Mouse (Mus musculus): ENCODE results near the gene Larp4.

The Larp4 gene

DNA sequence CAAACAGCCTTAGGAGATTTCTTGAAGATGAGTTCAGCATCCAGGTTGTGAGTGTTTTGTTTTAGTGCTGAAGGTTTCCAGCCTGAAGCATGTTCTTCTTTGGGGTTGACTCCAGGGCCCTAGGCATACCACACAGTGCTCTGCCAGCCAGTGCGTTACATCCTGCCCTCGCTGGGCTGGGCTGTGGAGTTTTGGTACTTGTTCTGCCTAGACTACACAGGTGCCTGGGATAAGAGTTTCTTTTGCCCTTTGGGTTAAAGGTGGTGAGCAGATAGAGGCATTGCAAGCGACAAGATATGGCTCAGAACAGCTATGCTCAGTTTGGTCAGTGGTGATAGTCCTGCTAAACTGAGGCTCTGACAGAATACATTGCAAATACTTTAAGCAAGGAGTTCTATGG lies 88.3 kb downstream of the Larp4 start:
- no peak for DNase-seq (ENCODE audit: low spot score)

DNA sequence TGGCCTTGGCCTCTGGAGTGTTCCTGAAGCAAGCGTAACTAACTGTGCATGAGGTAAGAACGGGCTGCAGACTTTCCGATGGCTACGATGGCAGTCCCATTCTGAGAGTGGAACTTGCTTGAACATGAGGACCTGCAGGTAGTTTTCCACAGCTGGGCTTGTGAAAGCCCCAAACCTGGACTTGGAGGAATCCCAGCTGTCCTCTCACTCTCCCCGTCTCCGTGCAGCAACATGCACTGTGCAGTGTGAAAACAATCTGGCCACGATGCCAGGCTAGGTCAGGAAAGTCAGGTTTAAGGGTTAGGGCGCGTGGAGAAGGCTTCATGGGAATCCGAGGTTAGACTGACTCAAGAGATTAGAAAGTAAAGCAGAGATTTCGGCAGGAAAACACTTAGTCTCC lies 89.0 kb downstream of the Larp4 start:
- no peak for DNase-seq (ENCODE audit: low spot score)

DNA sequence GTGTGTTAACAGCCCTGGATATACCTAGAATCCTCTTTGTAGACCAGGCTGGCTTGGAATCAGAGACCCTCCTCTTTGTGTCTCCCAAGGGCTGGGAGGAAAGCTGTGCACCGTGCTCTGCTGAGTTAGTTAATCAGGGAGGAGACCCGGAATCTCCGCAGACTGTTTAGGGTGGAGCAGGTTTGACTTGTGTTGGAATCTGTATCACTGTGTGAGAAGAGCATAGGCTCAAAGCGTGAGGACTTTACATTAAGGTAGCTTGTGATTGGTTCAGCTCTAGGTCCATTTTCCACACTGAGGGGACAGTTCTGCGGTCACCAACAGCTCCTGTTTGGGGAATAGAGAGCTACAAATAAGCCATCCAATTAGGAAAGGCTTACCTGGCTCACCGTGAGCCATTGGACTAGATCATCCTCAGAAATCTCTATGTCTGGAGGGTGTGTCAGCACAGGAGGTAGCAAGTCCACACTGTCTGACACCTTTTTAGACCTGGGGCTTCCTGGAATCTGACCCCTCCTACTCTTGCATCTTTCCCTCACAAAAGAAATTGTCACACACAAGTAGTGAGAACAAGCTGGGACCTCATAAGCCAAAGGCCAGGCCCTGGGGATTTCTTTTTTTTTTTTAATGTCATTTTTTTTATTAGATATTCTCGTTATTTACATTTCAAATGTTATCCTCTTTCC lies 89.9 kb downstream of the Larp4 start:
- DNase-seq (ENCODE audit: low spot score): no peak

GRCm38 (mm10) chr15:100060513-100061140 lies 90.8 kb downstream of the Larp4 start:
- no peak for DNase-seq (ENCODE audit: low spot score)

DNA sequence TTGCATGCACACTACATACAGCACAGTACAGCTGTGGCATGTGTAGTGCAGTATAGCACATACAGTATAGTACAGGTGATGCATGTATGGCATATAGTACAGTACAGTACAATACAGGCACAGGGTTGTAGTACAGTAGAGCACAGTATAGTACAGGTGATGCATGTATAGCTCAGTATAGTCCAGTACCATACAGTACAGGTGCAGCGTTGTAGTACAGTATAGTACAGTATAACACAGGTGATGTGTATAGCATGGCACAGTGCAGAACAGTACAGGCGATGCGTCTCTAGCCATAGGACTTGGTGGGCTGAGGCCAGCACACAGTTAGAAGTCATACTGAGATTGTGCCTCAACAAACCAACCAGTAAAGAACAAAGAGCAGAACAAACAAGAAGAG lies 91.5 kb downstream of the Larp4 start:
- DNase-seq (ENCODE audit: low spot score): no peak

GRCm38 (mm10) chr15:100063229-100063773 lies 93.4 kb downstream of the Larp4 start:
- DNase-seq (ENCODE audit: low spot score): no peak
